Mouse (Mus musculus) forebrain, embryonic 11.5 days (tissue): ENCODE results near the gene Ddx1. TPM values are rescaled to one million over a fixed set of nuclear protein-coding genes. Genes with fewer than 3 reads are reported as not detected.
A peak's percentile ranks its signal among the peaks of the same experiment; 100 is the strongest.

Experiments used
- ATAC-seq: fragments of 200-750 bp; cut with Nextera tagmentation; replicated peaks from 2 replicates; pipeline ENCODE4 v1.8.0; 2017; ENCODE audit warnings: moderate TSS enrichment; ENCODE audit not compliant: low FRiP score
- DNase-seq: peaks from one replicate; pipeline ENCODE4 v3.0.0-alpha.2; 2017; ENCODE audit warnings: low spot score
- H3K27ac ChIP-seq: fragments of 300-500 bp; sonication (generic); 2 replicates; pipeline ENCODE4 v1.5.1; 2014; ENCODE audit warnings: low read depth, low read length
- H3K27me3 ChIP-seq: fragments of 300-500 bp; sonication (generic); 2 replicates; pipeline ENCODE4 v1.6.1; 2014; ENCODE audit warnings: mild to moderate bottlenecking, low read length, mixed read lengths; ENCODE audit not compliant: control insufficient read depth, insufficient read depth
- H3K36me3 ChIP-seq: fragments of 300-500 bp; sonication (generic); 2 replicates; pipeline ENCODE4 v1.6.1; 2014; ENCODE audit warnings: mild to moderate bottlenecking, low read length, moderate library complexity, mixed read lengths; ENCODE audit not compliant: control insufficient read depth, insufficient read depth
- H3K4me1 ChIP-seq: fragments of 300-500 bp; sonication (generic); replicated peaks from 2 replicates; pipeline ENCODE4 v1.6.1; 2014; ENCODE audit warnings: low read length, mixed read lengths; ENCODE audit not compliant: control insufficient read depth, insufficient read depth
- H3K4me2 ChIP-seq: fragments of 300-500 bp; sonication (generic); 2 replicates; pipeline ENCODE4 v1.6.1; 2014; ENCODE audit warnings: low read depth, mild to moderate bottlenecking, low read length, moderate library complexity, mixed read lengths; ENCODE audit not compliant: severe bottlenecking
- H3K4me3 ChIP-seq: fragments of 300-500 bp; sonication (generic); 2 replicates; pipeline ENCODE4 v1.5.1; 2014; ENCODE audit warnings: low read depth, low read length
- H3K9ac ChIP-seq: fragments of 300-500 bp; sonication (generic); 2 replicates; pipeline ENCODE4 v1.6.1; 2014; ENCODE audit warnings: low read length
- H3K9me3 ChIP-seq: fragments of 300-500 bp; sonication (generic); 2 replicates; pipeline ENCODE4 v1.6.1; 2016; ENCODE audit warnings: low read length, mixed read lengths; ENCODE audit not compliant: control insufficient read depth
- WGBS: fragments of 180-500 bp; shearing (Covaris S2); extraction: QIAGEN DNeasy Blood & Tissue Kit; methylation state at CpG from one replicate; pipeline ENCODE4 v1.1.7; 2014; 5-methylcytosine and 5-hydroxymethylcytosine counted together
- polyA plus RNA-seq: library from polyadenylated mRNA; unstranded; fragments of >200 nt; fragmentation: Nextera tagmentation; extraction: Ambion mirVana; gene quantifications from 2 replicates; pipeline ENCODE4 v1.2.1, GENCODE M21; 2014

Ddx1 gene
- polyA plus RNA-seq = 194 and 201 TPM in 2 replicates

- DNase-seq (peak; percentile 89), ATAC-seq (peak; percentile 92)
- Histone ChIP-seq H3K4me1 (no peaks in the 10 kb centered on the region; the same call in 1 of the 2 replicates), H3K9me3 (no peaks in the 10 kb centered on the region), H3K4me2 (peak within 1 kb of the TSS; percentile 56), H3K27ac (peak within 1 kb of the TSS; percentile 73), H3K36me3 (no peaks in the 10 kb centered on the region), H3K9ac (peak within 1 kb of the TSS; percentile 98), H3K4me3 (peak within 1 kb of the TSS; percentile 87), H3K27me3 (no peaks in the 10 kb centered on the region)
- WGBS = 3% methylated on average over 50 of the region's 59 CpGs
Measured at GRCm38 (mm10) chr12:13248691-13249572, at the start of gene Ddx1. Gene Ddx1, minus strand, starts transcription at chr12:13249213.

GRCm38 (mm10) chr12:13293421-13293881 lies 44.4 kb upstream of the Ddx1 start:
- WGBS = 84% methylated on average over 3 of the region's 3 CpGs
- no peaks in the 10 kb centered on the region for H3K9me3 ChIP-seq
- DNase-seq = no peak
- H3K36me3 ChIP-seq = no peaks in the 10 kb centered on the region
- H3K27me3 ChIP-seq = no peaks in the 10 kb centered on the region
- no peak overlapping the region for H3K4me2 ChIP-seq
- H3K4me1 ChIP-seq = no peaks in the 10 kb centered on the region
- no peak overlapping the region for H3K9ac ChIP-seq
- no peak overlapping the region for H3K4me3 ChIP-seq
- H3K27ac ChIP-seq = no peak overlapping the region
- no peak for ATAC-seq

GRCm38 (mm10) chr12:13291453-13291852 lies 42.4 kb upstream of the Ddx1 start:
- H3K36me3 ChIP-seq = no peaks in the 10 kb centered on the region
- 83% methylated on average over 2 of the region's 2 CpGs for WGBS
- no peak overlapping the region for H3K27ac ChIP-seq

GRCm38 (mm10) chr12:13269570-13270390 lies 20.8 kb upstream of the Ddx1 start:
- Histone ChIP-seq H3K36me3 (no peaks in the 10 kb centered on the region; the same call in 1 of the 2 replicates), H3K4me1 (peaks cover 3% of the 10 kb centered on the region; the same call in 1 of the 2 replicates), H3K9me3 (no peaks in the 10 kb centered on the region), H3K27ac (no peak overlapping the region), H3K4me3 (peak overlapping the region; percentile 81), H3K4me2 (peak overlapping the region; percentile 62), H3K27me3 (no peaks in the 10 kb centered on the region), H3K9ac (peak overlapping the region; percentile 77)
- DNase-seq = no peak
- ATAC-seq = peak; percentile 25; the same call in 1 of the 2 replicates
- 52% methylated on average over 16 of the region's 16 CpGs for WGBS

More at GRCm38 (mm10) chr12:13291453-13291852, 42.4 kb upstream of the Ddx1 start:
- no peak overlapping the region for H3K4me2 ChIP-seq
- DNase-seq (no peak), ATAC-seq (no peak)
- H3K4me3 ChIP-seq = no peak overlapping the region
- no peaks in the 10 kb centered on the region for H3K27me3 ChIP-seq
- H3K9ac ChIP-seq = no peak overlapping the region
- no peaks in the 10 kb centered on the region for H3K9me3 ChIP-seq
- no peaks in the 10 kb centered on the region for H3K4me1 ChIP-seq

- H3K9ac ChIP-seq = peak within 1 kb of the TSS; percentile 77
- H3K4me2 ChIP-seq = peak within 1 kb of the TSS; percentile 62
- H3K27me3 ChIP-seq = no peaks in the 10 kb centered on the region
- H3K4me3 ChIP-seq = peak within 1 kb of the TSS; percentile 81
- H3K36me3 ChIP-seq = no peaks in the 10 kb centered on the region
- ATAC-seq = peak; percentile 94
- 4% methylated on average over 38 of the region's 38 CpGs for WGBS
- peak; percentile 91 for DNase-seq
- peaks cover 3% of the 10 kb centered on the region; the same call in 1 of the 2 replicates for H3K4me1 ChIP-seq
- H3K9me3 ChIP-seq = no peaks in the 10 kb centered on the region
- H3K27ac ChIP-seq = no peak within 1 kb of the TSS
Measured at GRCm38 (mm10) chr12:13268826-13269449, 19.9 kb upstream of the Ddx1 start, which contains the start of gene Nbas. Gene Nbas, plus strand, starts transcription at chr12:13269133.

GRCm38 (mm10) chr12:13268412-13268811 lies 19.4 kb upstream of the Ddx1 start:
- no peaks in the 10 kb centered on the region for H3K9me3 ChIP-seq
- peak overlapping the region; percentile 32; the same call in 1 of the 2 replicates for H3K9ac ChIP-seq
- ATAC-seq (peak; percentile 48), DNase-seq (no peak)
- no peak overlapping the region for H3K4me3 ChIP-seq
- peak overlapping the region; percentile 31 for H3K4me2 ChIP-seq
- H3K27ac ChIP-seq = no peak overlapping the region
- H3K4me1 ChIP-seq = peaks cover 3% of the 10 kb centered on the region; the same call in 1 of the 2 replicates
- H3K27me3 ChIP-seq = no peaks in the 10 kb centered on the region
- 53% methylated on average over 3 of the region's 3 CpGs for WGBS
- no peaks in the 10 kb centered on the region for H3K36me3 ChIP-seq

- ATAC-seq (no peak), DNase-seq (no peak)
- Histone ChIP-seq H3K4me3 (no peak overlapping the region), H3K27me3 (no peaks in the 10 kb centered on the region), H3K4me2 (no peak overlapping the region), H3K9me3 (no peaks in the 10 kb centered on the region), H3K9ac (no peak overlapping the region), H3K36me3 (no peaks in the 10 kb centered on the region), H3K27ac (no peak overlapping the region), H3K4me1 (no peaks in the 10 kb centered on the region)
- 81% methylated on average over 2 of the region's 2 CpGs for WGBS
Measured at GRCm38 (mm10) chr12:13255701-13256100, 6.7 kb upstream of the Ddx1 start.

GRCm38 (mm10) chr12:13255068-13255467 lies 6.1 kb upstream of the Ddx1 start:
- 64% methylated on average over 3 of the region's 3 CpGs for WGBS
- H3K4me1 ChIP-seq = no peaks in the 10 kb centered on the region
- DNase-seq = no peak

More at GRCm38 (mm10) chr12:13255068-13255467, 6.1 kb upstream of the Ddx1 start:
- H3K9me3 ChIP-seq = no peaks in the 10 kb centered on the region
- H3K4me2 ChIP-seq = no peak overlapping the region
- no peaks in the 10 kb centered on the region for H3K36me3 ChIP-seq
- ATAC-seq = no peak
- H3K4me3 ChIP-seq = no peak overlapping the region
- H3K27ac ChIP-seq = no peak overlapping the region
- H3K9ac ChIP-seq = no peak overlapping the region
- no peaks in the 10 kb centered on the region for H3K27me3 ChIP-seq
